Mouse (Mus musculus): ENCODE data around the gene Mt3.
"Not testable (repeated sequence)": the region's sequence is repeated elsewhere in the genome, so short reads cannot be mapped to it uniquely, and the experiment has no call there.

The Mt3 gene

DNA sequence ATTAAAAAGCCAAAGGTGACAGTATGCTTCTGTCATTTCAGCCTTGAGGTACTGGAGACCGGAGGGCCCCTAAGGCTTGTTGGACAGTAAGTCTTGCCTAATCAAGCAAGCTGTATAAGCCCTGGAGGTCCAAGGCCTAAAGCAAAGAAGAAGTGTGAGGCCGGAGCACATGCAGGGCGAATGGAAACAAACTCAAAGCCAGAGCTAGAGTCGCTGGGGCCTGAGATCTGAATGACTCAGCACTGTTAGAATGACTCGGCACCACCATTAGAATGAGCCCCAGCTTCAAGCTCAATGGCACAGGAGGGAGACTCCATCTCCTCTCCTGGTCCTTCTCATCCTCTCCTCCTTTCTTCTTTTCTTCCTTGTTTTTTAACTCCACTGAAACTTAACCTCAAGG lies 1.5 kb upstream of the Mt3 start:
- DNase-seq (ENCODE audit: low read depth in 1 of 2, low spot score in 2 of 2), result no peak

DNA sequence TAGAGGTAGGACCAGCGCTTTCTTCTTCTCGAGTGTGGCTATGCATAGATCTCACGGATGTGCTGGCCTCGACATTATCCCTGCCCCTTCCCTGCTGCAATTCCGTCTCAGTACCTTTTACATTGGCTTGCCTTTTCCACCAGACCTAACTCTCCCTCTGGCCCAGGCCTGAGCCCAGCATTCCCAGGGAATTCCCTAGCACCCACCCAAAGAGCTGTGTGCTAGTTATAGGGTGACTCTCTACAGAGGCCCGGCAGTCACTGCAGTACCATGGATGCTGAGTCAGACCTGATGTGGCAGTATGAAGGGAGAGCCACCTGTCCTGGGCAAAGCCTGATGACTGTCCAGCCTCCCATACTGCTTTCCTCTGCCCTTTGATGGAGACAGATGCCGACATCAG lies 1.0 kb downstream of the Mt3 start:
- DNase-seq (ENCODE audit: low read depth in 1 of 2, low spot score in 2 of 2), result no peak

DNA sequence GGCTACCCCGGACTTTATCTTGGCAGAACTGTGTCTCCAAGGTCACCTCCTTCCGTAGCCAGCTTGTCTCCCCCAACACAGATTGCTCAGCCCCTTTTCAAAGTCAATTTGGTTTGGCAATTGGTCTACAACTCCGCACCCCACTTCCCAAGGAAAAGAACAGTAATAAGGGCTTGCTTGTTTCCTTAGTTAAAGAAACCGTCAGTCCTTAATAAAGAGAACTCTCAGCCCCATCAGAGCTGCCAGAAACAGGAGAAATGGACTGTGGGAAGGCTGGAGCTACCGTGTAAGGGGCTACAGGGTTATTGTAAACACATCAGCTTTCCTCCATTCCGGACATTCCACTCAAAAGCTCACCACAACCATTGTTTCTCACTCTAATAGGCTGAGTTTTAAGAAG lies 2.1 kb downstream of the Mt3 start:
- no peak for DNase-seq (ENCODE audit: low read depth in 1 of 2, low spot score in 2 of 2)

DNA sequence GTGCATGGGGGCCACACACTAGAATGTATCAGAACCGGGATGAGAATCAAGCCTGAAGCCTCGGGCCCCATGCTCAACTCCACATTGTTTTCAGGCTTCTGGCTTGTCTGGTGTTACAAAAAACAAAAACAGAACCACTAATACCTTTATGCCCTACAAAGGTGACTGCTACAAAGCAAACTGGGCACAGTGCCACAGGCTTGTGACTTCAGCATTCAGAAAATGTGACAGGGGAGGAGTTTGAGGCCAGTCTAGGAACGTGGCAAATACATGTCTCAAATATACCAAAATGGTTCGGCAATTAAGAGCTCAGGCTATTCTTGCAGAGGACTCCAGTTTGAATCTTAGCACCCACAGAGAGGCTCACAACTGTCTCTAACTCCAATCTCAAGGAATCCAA lies 3.7 kb downstream of the Mt3 start:
- no peak for DNase-seq (ENCODE audit: low read depth in 1 of 2, low spot score in 2 of 2)

DNA sequence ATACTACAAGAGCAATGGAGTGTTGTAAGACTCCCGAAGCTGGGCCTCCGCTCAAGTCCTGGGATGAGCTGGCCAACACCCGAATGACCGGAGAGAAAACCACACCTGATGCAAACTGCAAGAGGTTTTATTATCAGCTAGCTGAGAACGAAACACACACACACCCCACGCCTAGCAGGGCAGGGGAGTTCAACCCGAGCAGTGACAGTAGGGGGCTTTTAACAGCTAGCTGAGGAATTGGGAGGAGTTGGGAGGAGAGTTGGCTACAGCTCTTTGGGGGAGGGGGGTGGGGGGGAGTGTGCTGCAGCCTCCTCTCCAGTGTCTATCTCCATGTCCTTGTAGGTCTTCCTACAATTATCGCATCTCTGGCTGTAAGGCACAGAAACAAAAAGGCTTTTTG lies 13.4 kb downstream of the Mt3 start:
- not testable (repeated sequence) for DNase-seq (ENCODE audit: low read depth in 1 of 2, low spot score in 2 of 2)

DNA sequence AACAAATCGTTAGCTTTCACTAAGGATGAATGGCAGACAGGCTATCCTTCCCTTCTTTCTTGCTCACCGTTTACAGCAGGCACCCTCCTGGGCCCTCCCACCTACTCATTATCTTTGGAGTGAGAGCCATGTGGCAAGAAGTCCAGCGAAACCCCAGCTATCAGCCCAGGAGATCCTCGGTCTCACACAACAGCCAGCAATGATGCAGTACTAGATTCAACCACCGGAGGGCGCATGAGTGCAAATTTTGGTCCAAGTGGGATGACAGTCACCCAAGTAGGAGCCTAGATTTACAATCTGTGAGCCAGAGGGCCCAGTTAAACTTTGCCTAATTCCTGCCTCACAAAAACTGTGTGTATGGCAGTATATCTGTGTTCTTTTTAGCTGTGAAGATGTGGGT lies 14.8 kb downstream of the Mt3 start:
- DNase-seq (ENCODE audit: low read depth in 1 of 2, low spot score in 2 of 2), result peak; percentile 48 to 78

DNA sequence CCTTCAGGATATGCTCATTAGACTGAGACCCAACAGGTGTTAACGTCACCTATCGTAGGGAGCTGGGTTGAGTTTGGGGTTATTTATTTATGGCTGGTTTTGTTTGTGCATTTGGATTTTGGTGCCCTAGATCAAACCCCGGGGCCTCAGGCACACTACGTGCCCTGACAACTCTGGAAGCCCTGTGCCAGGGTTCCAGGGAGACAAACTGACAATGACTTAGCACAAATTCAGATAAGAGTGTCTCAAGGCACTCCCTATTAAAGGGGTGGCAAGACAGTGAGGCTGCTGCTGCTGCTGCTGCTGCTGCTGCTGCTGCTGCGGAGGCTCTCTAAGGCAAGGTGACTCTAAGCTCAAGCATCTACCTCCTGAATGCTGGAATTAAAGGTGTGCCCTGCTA lies 17.1 kb downstream of the Mt3 start:
- DNase-seq (ENCODE audit: low read depth in 1 of 2, low spot score in 2 of 2), result no peak

DNA sequence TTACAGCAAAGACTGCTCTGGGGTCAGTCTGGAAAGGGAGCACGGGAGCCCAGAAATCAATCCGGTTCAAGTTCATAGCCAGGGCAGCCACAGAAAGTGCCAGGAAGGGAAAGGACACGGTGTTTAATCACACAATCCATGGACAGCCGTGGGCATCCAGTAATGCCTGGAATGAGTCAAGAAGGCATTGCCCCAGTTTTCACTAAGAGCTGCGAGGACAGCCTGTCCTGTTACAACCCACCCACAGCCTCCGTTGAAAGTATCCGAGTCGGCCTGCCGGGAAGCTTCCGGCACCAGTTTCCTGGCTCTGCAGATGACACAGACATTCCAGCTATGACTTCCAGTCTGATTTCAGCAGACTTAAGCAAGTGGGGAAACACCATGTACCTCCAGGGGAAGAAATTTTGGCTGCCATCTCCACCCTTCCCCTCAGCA lies 18.9 kb downstream of the Mt3 start:
- DNase-seq (ENCODE audit: low read depth in 1 of 2, low spot score in 2 of 2), result no peak

DNA sequence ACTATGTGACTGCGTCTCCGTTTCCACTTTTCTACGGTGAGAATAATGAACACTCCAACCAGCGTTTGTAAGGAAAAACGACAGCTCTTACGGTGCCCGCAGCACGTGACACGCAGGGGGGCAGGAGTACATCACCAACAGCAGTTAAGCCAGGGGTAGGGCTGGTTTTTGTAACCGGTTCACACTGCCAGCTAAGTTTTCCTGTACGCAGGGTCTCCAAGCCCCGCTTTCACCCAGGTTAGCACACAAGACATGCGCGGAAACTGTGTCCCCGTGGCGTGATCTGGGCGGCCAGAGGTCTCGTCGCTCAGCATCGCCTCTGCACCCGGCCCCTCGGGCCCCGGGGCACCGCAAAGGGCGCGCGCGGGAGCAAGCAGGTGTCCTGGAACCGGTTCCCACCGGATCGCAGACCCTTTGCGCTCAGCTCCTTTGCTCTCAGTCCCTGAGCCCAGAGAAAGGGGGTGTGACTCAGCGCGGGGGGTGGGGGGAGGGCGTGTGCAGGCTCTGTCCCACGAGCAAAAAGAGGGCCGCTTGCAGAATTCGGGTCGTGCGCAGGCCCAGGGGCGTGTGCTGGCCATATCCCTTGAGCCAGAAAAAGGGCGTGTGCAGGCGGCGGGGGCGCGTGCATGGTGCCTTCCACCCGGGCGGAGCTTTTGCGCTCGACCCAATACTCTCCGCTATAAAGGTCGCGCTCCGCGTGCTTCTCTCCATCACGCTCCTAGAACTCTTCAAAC lies 19.8 kb downstream of the Mt3 start, which contains the start of gene Mt2:
Mt2 (plus strand) TSS at position 590 of the 734 bp plus-strand sequence.
- no peak for DNase-seq (ENCODE audit: low read depth in 1 of 2, low spot score in 2 of 2)

DNA sequence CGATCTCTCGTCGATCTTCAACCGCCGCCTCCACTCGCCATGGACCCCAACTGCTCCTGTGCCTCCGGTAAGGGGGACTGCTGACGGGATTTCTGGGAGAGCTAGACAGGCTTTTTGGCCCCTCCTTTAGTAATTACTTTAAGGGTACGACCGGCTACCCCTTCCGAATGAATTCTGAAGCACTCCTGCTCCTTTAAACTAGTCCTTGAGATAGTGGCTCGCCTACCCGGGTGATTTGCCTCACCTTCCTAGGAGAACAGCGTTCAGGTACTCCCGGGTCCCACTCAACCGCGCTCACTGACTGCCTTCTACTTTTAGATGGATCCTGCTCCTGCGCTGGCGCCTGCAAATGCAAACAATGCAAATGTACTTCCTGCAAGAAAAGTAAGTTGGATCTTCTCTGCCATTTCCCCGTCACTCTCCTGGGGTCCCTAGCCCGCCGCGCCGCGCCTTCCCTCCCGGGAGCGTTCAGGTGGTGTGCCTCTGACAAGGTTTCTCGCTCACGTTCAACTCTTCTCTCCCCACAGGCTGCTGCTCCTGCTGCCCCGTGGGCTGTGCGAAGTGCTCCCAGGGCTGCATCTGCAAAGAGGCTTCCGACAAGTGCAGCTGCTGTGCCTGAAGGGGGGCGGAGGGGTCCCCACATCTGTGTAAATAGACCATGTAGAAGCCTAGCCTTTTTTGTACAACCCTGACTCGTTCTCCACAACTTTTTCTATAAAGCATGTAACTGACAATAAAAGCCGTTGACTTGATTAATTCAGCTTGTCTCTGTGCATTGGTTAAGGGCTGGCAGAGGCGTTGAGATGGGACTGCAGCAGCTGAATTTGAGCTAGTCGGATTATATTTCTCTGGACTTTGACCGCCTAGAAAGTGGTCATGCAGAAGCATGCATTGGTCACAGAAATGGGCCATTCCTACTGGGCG lies 20.7 kb downstream of the Mt3 start:
- no peak for DNase-seq (ENCODE audit: low read depth in 1 of 2, low spot score in 2 of 2)

DNA sequence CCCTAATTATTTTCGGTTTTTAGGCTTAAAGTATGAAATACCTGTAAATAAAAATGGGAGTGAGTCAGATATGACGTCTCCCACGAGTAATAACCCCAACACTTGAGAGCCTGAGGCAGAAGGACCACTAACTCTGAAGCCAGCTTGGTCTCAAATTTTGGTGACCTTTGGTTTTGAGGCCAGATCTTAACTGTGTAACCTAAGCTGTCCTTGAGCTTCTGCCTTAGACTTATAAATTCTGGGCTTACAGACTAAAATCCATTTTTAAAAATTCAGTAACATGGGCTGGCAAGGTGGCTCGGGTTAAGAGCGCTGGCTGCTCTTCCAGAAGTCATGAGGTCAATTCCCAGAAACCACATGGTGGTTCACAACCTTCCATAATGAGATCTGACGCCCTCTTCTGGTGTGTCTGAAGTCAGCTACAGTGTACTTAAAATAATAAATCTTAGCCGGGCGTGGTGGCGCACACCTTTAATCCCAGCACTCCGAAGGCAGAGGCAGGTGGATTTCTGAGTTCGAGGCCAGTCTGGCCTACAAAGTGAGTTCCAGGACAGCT lies 21.5 kb downstream of the Mt3 start:
- DNase-seq (ENCODE audit: low read depth in 1 of 2, low spot score in 2 of 2), result no peak

DNA sequence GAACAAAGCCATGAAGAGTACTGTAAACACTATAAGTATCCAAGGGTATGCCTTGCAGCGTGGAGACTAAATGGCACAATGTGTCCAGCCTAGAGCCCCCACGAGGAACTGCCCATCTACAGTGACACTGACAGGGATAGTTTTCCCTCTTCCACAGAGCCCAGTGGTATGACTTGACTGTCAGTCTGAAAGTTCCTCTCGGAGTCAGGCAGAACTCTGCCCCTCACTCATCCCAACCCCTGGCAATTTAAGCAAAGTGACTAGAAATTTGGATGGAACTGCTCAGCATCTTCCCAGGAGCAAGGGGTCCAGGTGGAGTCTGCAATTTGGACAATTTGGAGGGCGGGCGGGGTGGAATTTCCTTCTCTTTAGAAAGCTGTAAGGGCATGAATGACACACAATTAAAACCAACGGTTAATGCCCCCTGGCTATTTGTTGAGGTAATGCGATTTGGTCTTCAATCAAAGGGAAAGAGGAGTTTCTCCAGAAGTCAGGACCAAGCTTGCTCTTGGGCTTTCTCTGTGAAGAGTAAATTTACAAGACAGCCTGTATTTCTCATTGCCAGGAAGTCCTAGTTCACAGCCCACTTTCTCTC lies 22.3 kb downstream of the Mt3 start:
- DNase-seq (ENCODE audit: low read depth in 1 of 2, low spot score in 2 of 2), result no peak

DNA sequence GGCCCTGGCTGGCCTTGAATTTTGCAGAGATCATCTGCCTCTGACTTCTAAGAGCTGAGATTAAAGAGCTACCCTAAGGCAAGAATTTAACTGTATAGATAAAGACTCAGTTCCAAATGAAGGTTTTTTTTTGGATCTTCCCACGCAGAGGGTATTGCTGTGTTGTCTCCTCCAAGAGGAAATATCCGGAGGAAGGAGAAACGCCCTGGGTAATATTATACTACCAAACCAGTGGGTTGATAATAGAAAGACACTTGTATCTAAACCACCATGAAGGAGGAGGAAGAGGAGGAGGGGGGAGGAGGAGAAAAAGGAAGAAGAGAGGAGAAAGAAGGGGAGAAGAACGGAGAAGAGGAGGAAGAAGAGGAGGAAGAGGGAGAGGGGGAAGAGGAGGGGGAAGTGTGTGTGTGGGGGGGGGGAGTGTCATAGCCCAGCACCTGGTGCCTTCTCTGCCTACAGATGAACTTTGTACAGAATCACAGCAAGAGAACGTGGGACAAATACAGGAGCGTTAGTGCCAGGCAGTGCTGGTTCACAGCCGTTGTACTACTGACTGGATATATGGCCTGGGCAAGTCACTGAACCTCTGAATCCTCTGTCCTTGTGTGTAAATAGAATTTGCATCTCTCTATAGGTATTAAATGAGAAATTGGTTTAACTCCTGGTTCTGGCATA lies 25.4 kb downstream of the Mt3 start:
- no peak for DNase-seq (ENCODE audit: low read depth in 1 of 2, low spot score in 2 of 2)

DNA sequence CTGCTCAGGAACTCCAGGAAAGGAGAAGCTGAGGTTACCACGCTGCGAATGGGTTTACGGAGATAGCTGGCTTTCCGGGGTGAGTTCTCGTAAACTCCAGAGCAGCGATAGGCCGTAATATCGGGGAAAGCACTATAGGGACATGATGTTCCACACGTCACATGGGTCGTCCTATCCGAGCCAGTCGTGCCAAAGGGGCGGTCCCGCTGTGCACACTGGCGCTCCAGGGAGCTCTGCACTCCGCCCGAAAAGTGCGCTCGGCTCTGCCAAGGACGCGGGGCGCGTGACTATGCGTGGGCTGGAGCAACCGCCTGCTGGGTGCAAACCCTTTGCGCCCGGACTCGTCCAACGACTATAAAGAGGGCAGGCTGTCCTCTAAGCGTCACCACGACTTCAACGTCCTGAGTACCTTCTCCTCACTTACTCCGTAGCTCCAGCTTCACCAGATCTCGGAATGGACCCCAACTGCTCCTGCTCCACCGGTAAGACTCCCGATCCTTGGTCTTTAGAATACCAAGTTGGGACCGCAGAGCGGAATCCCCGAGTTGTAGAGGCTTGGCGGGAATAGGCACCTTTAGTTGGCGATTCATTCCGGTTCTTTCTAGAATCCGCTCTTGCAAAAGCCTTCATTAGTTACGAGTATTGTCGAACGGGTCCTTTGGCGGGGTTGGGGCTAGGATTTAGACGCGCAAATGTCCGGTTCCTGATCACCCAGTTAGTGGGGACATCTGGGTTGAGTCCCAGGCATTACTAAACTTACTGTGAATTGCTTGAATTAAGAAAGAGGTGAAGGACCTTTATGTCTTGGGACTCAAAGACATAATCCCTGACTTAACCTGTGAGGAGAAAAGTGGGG lies 26.7 kb downstream of the Mt3 start, which contains the start of gene Mt1:
Mt1 (plus strand) TSS at position 226 of the 856 bp plus-strand sequence.
- DNase-seq (ENCODE audit: low read depth in 1 of 2, low spot score in 2 of 2), result peak; percentile 76 to 80

DNA sequence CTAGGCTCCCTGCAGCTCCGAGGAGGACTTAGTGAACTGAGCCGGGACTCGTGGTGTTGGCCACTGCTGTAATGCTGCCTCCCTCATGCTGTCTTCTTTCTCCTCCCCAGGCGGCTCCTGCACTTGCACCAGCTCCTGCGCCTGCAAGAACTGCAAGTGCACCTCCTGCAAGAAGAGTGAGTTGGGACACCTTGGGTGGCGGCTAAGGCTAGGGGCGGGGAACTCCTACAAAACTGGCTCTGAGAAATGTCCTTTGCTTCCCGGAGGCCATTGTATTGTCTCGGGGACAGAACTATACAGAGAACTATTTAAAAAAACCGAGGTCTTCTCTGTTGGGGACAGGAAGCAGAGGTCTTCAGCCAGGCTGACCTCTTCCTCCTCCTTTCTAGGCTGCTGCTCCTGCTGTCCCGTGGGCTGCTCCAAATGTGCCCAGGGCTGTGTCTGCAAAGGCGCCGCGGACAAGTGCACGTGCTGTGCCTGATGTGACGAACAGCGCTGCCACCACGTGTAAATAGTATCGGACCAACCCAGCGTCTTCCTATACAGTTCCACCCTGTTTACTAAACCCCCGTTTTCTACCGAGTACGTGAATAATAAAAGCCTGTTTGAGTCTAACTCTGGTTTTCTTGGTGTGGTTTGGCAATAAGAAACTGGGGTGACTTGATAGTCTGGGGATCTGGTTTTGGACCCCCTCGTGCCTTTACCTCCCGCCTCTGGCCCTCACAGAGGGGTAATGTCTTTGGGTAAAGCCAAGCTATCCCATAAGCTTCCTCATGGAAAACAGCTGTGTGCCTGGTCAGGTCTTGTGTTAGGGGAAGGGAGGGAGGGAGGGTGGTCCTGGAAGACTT lies 27.5 kb downstream of the Mt3 start:
- no peak for DNase-seq (ENCODE audit: low read depth in 1 of 2, low spot score in 2 of 2)

DNA sequence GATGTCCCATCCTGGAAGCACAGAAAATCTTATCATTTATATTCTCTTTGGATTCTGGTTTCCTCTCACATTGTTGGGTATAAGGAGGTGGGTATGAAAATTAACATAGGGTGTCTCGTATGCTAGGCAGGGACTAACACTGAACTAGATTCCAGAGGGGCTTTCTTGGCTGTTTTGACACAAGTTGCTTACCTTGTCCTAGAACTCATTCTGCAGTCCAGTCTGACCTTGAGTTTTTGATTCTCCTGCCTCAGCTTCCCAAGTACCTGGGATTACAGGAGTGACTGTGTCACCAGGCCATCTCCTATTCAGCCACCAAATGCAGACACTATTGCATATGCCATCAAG lies 28.1 kb downstream of the Mt3 start:
- DNase-seq (ENCODE audit: low read depth in 1 of 2, low spot score in 2 of 2), result no peak

DNA sequence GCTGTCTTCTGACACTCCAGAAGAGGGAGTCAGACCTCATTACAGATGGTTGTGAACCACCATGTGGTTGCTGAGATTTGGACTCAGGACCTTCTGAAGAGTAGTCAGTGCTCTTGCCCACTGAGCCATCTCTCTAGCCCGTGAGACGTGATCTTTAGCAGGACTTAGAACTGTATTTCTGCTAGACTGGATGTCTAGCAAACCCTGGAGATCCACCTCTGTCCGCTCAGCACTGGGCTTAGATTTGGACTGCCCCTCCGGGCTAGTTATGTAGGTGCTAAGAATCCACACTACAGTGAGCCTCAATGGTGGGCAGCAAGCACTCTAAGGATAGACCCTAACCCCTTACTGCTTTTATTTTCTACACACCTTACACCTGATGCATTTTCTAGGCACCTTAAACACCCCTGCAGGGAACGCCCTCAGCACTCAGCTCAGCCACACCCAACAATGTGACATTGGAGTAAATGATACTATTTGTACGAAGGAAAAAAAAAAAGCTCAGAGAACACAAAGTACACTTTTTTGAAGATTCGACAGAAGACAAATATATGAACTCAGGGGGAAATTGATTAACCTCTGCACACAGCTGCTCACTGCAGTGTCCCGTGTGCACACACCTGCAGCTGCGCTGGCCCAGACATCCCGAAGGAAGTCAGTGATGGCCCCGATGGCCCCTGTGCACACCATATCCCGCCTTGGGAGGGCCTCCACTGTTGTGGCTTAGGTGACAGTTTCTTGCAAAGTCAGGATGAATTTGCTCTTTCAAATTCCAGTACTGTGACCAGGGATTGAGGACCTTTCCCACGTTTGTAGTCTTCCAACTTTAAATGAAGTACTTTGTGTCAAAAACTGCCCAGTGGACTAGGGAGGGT lies 29.9 kb downstream of the Mt3 start:
- DNase-seq (ENCODE audit: low read depth in 1 of 2, low spot score in 2 of 2), result no peak

DNA sequence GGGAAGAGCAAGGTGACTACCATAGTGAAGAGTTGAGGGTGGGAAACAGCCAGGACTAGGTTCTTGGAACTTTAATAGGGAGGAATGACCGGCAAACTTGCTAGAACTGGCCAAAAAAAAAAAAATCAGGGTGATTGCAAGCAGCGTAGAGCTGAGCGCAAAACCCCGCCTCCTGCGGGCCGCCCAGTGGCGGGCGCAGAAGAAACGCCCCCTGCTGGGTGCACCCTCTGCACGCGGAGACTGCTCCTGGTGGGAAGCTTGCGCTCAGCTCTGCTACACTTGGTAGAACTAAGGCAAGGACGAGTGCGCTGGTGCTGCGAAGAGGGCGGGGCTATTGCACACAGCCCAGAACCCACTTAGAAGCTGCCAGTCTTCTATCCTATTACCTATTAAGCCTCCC lies 30.7 kb downstream of the Mt3 start:
- peak; percentile 39 to 60 for DNase-seq (ENCODE audit: low read depth in 1 of 2, low spot score in 2 of 2)

Data from monocyte, adult 2 months (primary cell).